Mouse (Mus musculus) heart, postnatal 25 days (tissue): ENCODE data around the gene Sycp1. TPM values are rescaled to one million over a fixed set of nuclear protein-coding genes. Genes with fewer than 3 reads are reported as not detected.
A peak's percentile ranks its signal among the peaks of the same experiment; 100 is the strongest.

Source experiments
- DNase-seq: peaks from one replicate; pipeline ENCODE4 v3.0.0; 2022; ENCODE audit warnings: low spot score
- intact Hi-C: fragments of 180-260 bp; cut with DNase I; formaldehyde crosslinking; loops from one replicate; pipeline ENCODE4 v1.15.1; 2025
- total RNA-seq, 2 experiments: library from RNA; stranded (reverse); gene quantifications; 2 replicates each; pipeline ENCODE4 v1.2.3; 2021

The Sycp1 gene
- total RNA-seq: not detected

DNA sequence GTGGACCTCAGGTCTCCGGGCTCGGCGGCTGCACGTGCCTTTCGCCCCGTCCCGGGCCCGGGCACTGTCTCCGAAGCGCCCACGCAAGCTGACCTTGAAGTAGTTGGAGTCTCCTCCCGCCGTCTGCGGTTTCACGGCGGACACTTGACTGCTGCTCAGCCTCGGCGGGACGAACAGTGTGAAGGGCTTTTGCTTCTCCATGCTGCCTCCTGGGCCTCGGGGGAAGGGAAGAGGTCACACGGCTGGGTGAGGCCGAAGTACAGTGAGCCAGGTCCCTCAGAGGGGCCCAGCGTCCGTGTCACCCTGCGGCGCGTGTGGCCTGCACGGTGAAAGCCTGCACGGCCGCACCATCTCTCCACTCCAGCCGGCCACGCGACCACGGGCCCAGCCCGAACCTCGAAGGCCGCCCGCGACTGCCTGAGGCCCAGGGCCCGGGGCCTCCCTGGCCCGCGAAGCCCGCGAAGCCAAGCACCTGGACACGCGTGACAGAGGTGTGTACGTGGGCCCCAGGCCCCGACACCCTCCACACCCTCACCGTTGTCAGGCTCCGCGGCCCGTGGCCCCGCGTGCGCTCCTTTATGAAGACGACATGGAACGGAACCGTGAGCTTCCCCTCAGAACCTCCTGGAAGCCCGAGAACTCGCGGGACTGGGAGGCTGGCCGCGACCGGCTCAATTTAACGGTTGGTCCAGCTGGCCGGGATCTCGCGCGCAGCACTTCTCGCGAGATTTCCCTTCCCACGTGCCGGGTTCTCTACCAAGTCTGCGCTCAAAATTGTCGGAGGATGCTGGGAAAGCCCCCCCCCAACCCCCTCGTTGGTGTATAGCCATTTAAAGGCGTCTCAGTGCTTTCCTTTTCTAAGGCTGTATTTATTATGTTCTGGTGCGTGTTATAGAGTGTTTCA lies at the start of gene Sycp1:
Sycp1 (minus strand) TSS at position 650 of the 904 bp plus-strand sequence.
- DNase-seq: no peak
- intact Hi-C loops: no loop called here

DNA sequence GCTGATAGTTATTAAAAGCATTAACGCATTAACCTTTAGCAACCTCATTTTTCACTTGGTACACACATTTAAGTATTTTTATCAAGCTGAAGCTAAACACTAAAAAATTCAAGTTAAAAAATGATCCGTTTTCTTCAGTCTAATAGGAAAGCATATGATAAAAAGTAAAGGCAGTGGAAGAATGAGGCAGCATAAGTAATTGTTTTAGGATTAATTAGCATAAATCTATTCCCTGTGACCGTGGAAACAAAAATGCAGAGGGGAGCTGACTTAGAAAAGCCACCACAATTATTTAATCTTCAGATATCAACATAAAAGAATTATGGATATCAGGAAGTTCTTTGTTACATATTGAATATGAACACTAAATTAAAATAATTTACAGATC lies 44.4 kb upstream of the Sycp1 start:
- intact Hi-C loops: no loop called here
- DNase-seq: no peak

DNA sequence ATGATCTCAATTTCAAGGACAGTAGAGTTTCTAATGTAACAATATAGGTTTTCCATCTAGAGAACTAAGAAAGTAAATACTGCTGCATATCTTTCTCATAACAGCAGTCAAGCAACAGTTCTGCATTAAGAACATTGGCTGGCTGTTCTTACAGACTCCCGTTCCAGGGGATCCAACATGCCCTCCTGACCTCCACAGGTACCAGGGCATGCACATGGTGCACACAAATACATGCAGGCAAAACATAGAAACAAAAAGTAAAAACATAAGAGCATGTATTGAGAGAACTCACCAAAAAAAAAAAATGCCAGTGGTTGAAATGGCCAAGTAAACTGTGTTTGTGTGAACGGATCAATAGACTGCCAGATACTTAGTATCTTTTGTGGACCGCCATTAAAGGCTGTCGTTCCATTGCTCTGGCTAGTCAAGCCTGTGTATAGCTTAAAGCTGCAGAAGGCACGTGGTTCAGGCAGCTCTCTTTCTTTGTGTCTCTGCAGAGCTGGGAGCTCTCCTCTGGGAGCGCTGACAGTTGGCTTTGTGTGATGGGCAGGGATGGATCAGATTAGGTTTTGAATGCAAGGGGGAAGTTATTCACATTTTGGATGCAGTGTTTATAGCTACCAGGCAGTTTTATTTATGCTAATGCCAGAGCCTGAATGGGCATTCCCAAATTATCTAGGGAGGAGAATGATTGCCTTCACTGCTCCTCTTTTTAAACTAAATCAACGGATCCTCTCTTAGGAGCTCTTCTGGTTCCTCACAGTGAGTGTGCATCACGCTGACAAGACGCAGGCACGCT lies 43.8 kb upstream of the Sycp1 start:
- DNase-seq: no peak
- intact Hi-C loops: no loop called here

- no peak for DNase-seq
- intact Hi-C loops: no loop called here
Observed at GRCm38 (mm10) chr3:102976906-102977305, 41.0 kb upstream of the Sycp1 start.

GRCm38 (mm10) chr3:102970508-102970907 lies 34.6 kb upstream of the Sycp1 start:
- DNase-seq: no peak
- intact Hi-C loops: no loop called here

DNA sequence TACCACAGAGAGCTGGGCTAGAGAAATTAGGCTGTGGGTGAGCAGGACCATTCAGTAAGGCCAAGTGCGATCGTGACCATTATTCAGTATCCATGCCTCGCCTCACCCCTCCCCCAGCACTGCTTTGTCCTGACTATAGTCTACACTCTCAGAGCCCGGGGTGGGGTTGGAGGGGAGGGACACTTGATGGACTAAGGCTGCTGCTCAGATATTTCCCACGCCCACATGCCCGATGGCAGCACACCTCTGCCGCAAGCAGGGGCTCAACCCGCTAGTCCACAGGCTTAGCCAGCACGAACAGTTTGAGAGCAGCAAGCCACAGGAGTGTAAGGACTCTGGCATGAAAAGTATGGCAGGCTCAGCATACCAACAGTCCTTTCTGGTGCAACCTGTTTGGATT lies 34.2 kb upstream of the Sycp1 start:
- intact Hi-C loops: no loop called here
- DNase-seq: no peak

DNA sequence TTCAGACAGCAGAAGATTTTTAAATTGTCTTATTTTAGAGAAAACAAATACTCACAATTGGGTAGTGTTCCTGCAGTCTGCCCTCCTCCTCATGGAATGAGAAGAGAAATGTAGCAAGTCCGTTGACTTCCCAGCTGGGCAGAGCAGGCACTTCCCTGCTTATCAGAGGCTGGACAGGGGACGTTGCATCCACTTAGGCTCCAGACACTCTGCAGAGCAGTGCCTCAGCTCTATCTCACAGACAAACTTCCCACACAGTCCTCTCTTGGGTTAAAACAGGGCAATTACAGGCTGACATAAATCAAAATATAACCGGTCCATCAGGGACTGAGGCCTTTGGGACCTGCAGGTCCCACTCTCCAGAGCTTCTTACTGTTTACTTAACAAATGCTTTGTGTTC lies 28.1 kb upstream of the Sycp1 start, which contains the start of gene Nr1h5:
Nr1h5 (minus strand) TSS at position 101 of the 400 bp plus-strand sequence.
- intact Hi-C loops: no loop called here
- no peak for DNase-seq

GRCm38 (mm10) chr3:102955596-102955995 lies 19.7 kb upstream of the Sycp1 start:
- intact Hi-C loops: no loop called here
- no peak for DNase-seq

DNA sequence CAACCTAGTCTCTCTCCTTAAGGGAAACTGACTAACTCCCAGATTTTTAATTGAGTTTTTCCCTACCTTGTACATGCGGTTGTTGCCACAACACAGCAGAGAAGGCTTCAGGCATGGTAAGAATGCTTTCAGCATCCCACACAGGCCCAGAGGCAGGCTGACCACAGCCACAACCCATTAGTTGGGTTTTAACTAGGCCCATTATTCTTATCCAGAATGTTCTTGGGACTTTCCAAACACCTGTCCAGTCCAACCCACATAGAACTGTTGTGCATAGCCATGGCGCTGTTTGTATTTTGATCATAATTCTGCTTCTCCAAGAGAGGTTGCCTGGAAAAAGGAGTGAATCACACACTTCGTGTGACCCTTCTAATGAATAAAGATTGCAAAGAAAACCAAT lies 19.2 kb upstream of the Sycp1 start:
- intact Hi-C loops: no loop called here
- no peak for DNase-seq

GRCm38 (mm10) chr3:102954476-102954875 lies 18.6 kb upstream of the Sycp1 start:
- no peak for DNase-seq
- intact Hi-C loops: no loop called here

GRCm38 (mm10) chr3:102946861-102947260 lies 11.0 kb upstream of the Sycp1 start:
- intact Hi-C loops: no loop called here
- no peak for DNase-seq

GRCm38 (mm10) chr3:102946312-102946711 lies 10.4 kb upstream of the Sycp1 start:
- intact Hi-C loops: no loop called here
- DNase-seq: no peak

- no peak for DNase-seq
- intact Hi-C loops: no loop called here
Observed at GRCm38 (mm10) chr3:102938100-102938499, 2.2 kb upstream of the Sycp1 start.

DNA sequence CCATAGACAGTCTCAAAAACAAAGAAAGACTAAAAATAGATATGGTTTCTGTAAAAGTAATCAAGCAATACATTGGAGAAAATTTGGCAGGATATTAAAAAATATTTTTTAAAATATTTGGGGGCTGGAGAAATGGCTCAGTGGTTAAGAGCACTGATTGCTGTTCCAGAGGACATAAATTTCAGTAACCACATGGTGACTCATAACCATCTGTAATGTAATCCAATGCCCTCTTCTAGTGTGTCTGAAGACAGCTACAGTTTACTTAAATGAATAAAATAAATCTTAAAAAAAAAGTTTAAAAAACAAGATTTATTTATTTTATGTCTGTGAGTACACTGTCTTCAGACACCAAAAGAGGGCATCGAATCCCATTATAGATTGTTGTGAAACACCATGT lies 36.8 kb downstream of the Sycp1 start:
- DNase-seq: no peak
- intact Hi-C loops: no loop called here

- DNase-seq: no peak
- intact Hi-C loops: no loop called here
Observed at GRCm38 (mm10) chr3:102880529-102880928, 55.4 kb downstream of the Sycp1 start.

- intact Hi-C loops: no loop called here
- no peak for DNase-seq
Observed at GRCm38 (mm10) chr3:102848661-102849060, 87.2 kb downstream of the Sycp1 start.

GRCm38 (mm10) chr3:102842386-102842785 lies 93.5 kb downstream of the Sycp1 start:
- intact Hi-C loops: no loop called here
- DNase-seq: no peak

DNA sequence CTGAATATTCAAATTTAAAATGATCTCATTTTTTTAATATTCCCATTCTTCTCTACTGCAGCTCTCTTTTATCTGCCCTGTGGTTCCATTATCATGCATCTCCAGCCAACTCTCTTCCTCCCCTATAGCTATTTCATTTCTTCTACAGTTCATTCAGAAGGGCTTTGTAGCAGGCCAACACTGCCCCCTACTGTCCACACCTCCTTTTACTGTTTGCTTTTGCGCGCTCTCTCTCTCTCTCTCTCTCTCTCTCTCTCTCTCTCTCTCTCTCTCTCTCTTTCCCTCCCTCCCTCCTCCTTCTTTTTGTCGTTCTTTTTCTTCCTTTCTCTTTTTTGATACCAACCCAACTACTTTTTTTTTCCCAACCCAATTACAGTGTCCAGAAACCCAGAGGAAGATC lies 132.0 kb downstream of the Sycp1 start:
- peak; percentile 16 for DNase-seq
- intact Hi-C loops: loop anchor here (1.0 to 5.0 kb wide), 3 partner anchors 89 to 555 kb away; no protein-coding TSS in a partner anchor

DNA sequence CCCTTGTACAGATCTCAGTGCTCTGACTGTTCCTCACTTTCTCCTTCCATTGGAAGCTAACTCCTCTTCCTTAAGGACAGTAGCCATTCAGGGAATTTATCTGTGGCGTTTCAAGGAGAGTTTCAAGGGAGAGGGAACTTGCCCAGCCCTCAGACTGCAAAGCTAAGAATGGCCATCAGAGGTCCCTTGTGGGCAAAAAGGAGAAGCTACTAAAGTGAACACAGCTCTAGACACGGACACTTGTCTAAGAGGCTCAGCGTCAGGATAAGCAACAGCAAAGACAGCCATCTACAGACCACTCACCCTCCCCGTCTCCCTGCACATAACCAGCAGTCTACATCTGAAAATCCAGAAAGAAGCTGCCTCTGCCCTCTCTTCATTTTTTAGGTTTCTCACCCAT lies 148.5 kb downstream of the Sycp1 start:
- intact Hi-C loops: no loop called here
- no peak for DNase-seq

GRCm38 (mm10) chr3:102782618-102783017 lies 153.3 kb downstream of the Sycp1 start, which contains the start of gene Tshb:
TSS of gene Tshb (minus strand) at chr3:102782718.
- intact Hi-C loops: no loop called here
- DNase-seq: no peak

- DNase-seq: no peak
- intact Hi-C loops: no loop called here
Observed at GRCm38 (mm10) chr3:102773018-102773417, 162.9 kb downstream of the Sycp1 start.
